Mouse (Mus musculus) forebrain, embryonic 11.5 days (tissue): ENCODE measurements at regions not wholly inside any gene's neighbourhood (a gene's known extent, or its start where the extent isn't known, plus 50 kb on each side); places are given as distances from the start of the nearest gene placed in this dataset.
A peak's percentile ranks its signal among the peaks of the same experiment; 100 is the strongest.
"Not testable (repeated sequence)": the region's sequence is repeated elsewhere in the genome, so short reads cannot be mapped to it uniquely, and the experiment has no call there.

Experiments
- ATAC-seq: fragments of 200-750 bp; cut with Nextera tagmentation; replicated peaks from 2 replicates; pipeline ENCODE4 v1.8.0; 2017; ENCODE audit warnings: moderate TSS enrichment; ENCODE audit not compliant: low FRiP score
- DNase-seq: peaks from one replicate; pipeline ENCODE4 v3.0.0-alpha.2; 2017; ENCODE audit warnings: low spot score
- H3K27ac ChIP-seq: fragments of 300-500 bp; sonication (generic); 2 replicates; pipeline ENCODE4 v1.5.1; 2014; ENCODE audit warnings: low read depth, low read length
- H3K27me3 ChIP-seq: fragments of 300-500 bp; sonication (generic); 2 replicates; pipeline ENCODE4 v1.6.1; 2014; ENCODE audit warnings: mild to moderate bottlenecking, low read length, mixed read lengths; ENCODE audit not compliant: control insufficient read depth, insufficient read depth
- H3K36me3 ChIP-seq: fragments of 300-500 bp; sonication (generic); 2 replicates; pipeline ENCODE4 v1.6.1; 2014; ENCODE audit warnings: mild to moderate bottlenecking, low read length, moderate library complexity, mixed read lengths; ENCODE audit not compliant: control insufficient read depth, insufficient read depth
- H3K4me1 ChIP-seq: fragments of 300-500 bp; sonication (generic); replicated peaks from 2 replicates; pipeline ENCODE4 v1.6.1; 2014; ENCODE audit warnings: low read length, mixed read lengths; ENCODE audit not compliant: control insufficient read depth, insufficient read depth
- H3K4me2 ChIP-seq: fragments of 300-500 bp; sonication (generic); 2 replicates; pipeline ENCODE4 v1.6.1; 2014; ENCODE audit warnings: low read depth, mild to moderate bottlenecking, low read length, moderate library complexity, mixed read lengths; ENCODE audit not compliant: severe bottlenecking
- H3K4me3 ChIP-seq: fragments of 300-500 bp; sonication (generic); 2 replicates; pipeline ENCODE4 v1.5.1; 2014; ENCODE audit warnings: low read depth, low read length
- H3K9ac ChIP-seq: fragments of 300-500 bp; sonication (generic); 2 replicates; pipeline ENCODE4 v1.6.1; 2014; ENCODE audit warnings: low read length
- H3K9me3 ChIP-seq: fragments of 300-500 bp; sonication (generic); 2 replicates; pipeline ENCODE4 v1.6.1; 2016; ENCODE audit warnings: low read length, mixed read lengths; ENCODE audit not compliant: control insufficient read depth
- WGBS: fragments of 180-500 bp; shearing (Covaris S2); extraction: QIAGEN DNeasy Blood & Tissue Kit; methylation state at CpG from one replicate; pipeline ENCODE4 v1.1.7; 2014; 5-methylcytosine and 5-hydroxymethylcytosine counted together

- peak; percentile 57 for DNase-seq
- H3K9me3 ChIP-seq, H3K9ac ChIP-seq, H3K36me3 ChIP-seq, H3K4me1 ChIP-seq, H3K4me2 ChIP-seq, H3K27ac ChIP-seq, ATAC-seq, H3K27me3 ChIP-seq, H3K4me3 ChIP-seq: not testable (repeated sequence)
- WGBS, result 46% methylated on average over 5 of the region's 6 CpGs
Observed at GRCm38 (mm10) chr1:83811162-83811561, 403.2 kb upstream of the Sphkap start.

- WGBS, result 89% methylated on average over 6 of the region's 6 CpGs
- DNase-seq (no peak), ATAC-seq (no peak)
- Histone ChIP-seq H3K4me1 (no peaks in the 10 kb centered on the region), H3K9ac (no peak overlapping the region), H3K36me3 (no peaks in the 10 kb centered on the region), H3K4me2 (no peak overlapping the region), H3K9me3 (no peaks in the 10 kb centered on the region), H3K4me3 (no peak overlapping the region), H3K27me3 (no peaks in the 10 kb centered on the region), H3K27ac (no peak overlapping the region)
Observed at GRCm38 (mm10) chr1:83808432-83808831, 400.4 kb upstream of the Sphkap start.

GRCm38 (mm10) chr1:83803345-83804041, 395.5 kb upstream of the Sphkap start:
- no peak overlapping the region for H3K9ac ChIP-seq
- no peaks in the 10 kb centered on the region for H3K4me1 ChIP-seq
- H3K36me3 ChIP-seq, result no peaks in the 10 kb centered on the region
- H3K27ac ChIP-seq, result no peak overlapping the region
- H3K4me3 ChIP-seq, result no peak overlapping the region
- H3K27me3 ChIP-seq, result no peaks in the 10 kb centered on the region
- no peak for DNase-seq
- no peaks in the 10 kb centered on the region for H3K9me3 ChIP-seq
- WGBS, result 92% methylated on average over 2 of the region's 2 CpGs
- no peak overlapping the region for H3K4me2 ChIP-seq
- no peak for ATAC-seq

- Histone ChIP-seq H3K27me3 (no peaks in the 10 kb centered on the region), H3K4me2 (no peak overlapping the region), H3K36me3 (no peaks in the 10 kb centered on the region), H3K4me3 (no peak overlapping the region), H3K9ac (no peak overlapping the region), H3K4me1 (no peaks in the 10 kb centered on the region), H3K27ac (no peak overlapping the region), H3K9me3 (no peaks in the 10 kb centered on the region)
- DNase-seq (no peak), ATAC-seq (no peak)
Observed at GRCm38 (mm10) chr1:83801759-83802158, 393.8 kb upstream of the Sphkap start.

DNA sequence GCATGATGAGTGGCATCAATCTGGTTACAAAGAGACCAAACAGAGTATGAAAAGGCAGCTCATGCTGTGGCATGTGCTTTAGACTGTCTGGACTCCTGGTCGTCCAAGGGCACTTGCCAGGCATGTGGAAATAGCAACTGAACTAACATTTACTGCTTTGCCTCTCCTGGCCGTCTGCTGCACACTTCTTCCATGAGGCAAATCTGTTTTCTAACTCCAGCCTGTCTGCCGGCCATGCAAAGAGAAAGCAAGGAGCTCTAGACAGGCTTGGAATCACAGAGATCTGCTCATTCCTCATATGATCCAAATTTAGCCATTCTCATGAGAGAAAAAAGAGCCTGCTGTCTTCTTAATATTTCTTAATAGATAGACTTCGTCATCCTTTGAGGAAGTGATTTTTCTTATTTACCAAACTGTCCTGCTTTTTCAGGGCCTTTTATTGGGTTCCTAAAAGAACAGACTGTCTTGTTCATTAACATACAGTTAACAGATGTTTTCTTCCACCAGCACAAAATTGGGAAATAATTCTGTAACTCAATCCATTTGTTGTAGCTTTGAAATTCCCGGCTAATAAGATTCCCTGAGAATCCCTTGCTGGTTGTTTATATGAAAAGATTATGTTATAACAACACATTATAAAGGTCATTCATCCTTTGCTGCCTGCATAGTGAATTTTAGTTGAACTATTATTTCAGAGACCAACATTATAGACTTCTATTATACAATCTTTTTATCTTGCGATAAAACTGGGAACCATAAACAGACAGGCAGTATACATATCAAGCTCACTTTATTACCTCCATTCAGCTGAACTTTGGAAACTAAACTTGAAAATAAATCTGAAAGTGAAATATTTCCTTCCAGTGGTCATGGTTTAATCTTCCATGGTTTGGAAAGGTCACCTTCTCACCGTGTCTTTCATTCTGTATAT, 389.2 kb upstream of the Sphkap start:
- no peaks in the 10 kb centered on the region for H3K36me3 ChIP-seq
- H3K9ac ChIP-seq, result no peak overlapping the region
- DNase-seq (no peak), ATAC-seq (no peak)
- H3K9me3 ChIP-seq, result no peaks in the 10 kb centered on the region
- WGBS, result 77% methylated on average over 7 of the region's 7 CpGs
- H3K4me2 ChIP-seq, result no peak overlapping the region
- no peak overlapping the region for H3K27ac ChIP-seq
- H3K27me3 ChIP-seq, result no peaks in the 10 kb centered on the region
- no peaks in the 10 kb centered on the region for H3K4me1 ChIP-seq
- no peak overlapping the region for H3K4me3 ChIP-seq

DNA sequence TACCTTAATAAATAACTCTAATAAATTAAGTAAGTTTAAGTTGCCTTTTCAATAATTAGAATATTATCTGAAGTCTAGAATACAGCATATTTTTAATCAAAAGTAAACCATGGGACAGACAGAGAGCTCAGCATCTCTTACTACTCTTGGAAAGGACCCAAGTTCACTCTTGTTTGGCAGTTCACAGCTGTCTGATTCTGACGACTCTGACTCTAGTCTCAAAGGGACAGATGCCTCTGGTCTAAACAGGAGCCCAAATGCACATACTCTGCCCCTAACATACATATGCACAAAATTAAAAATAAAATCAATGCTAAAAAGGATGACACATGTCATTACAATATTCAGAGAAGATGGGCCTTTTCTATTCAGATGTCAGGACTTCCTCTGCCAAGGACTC, 369.2 kb upstream of the Sphkap start:
- no peaks in the 10 kb centered on the region for H3K27me3 ChIP-seq
- H3K4me1 ChIP-seq, result no peaks in the 10 kb centered on the region
- H3K27ac ChIP-seq, result no peak overlapping the region
- H3K9ac ChIP-seq, result no peak overlapping the region
- ATAC-seq (no peak), DNase-seq (no peak)
- no peaks in the 10 kb centered on the region for H3K36me3 ChIP-seq
- H3K9me3 ChIP-seq, result no peaks in the 10 kb centered on the region
- no peak overlapping the region for H3K4me3 ChIP-seq
- no peak overlapping the region for H3K4me2 ChIP-seq
- WGBS, result 74% methylated on average over 1 of the region's 1 CpGs

DNA sequence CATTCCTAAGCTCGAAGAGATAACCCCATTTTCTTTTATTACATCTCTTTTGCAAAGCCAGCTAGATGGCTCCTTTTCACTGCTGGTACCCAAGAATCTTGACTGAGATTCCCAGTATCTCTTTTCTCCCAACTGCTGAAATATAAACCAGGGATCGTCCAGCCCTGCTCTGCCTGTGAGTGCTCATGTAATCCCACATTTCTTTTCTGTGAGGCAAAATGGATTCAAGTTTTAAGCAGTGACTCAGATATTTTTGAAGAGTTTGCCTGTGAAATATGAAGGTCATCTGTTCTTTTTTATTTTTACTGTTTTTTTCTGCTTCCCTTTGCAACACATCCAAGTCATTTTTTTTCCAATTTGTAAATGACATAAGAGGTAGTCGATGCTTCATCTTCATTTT, 363.2 kb upstream of the Sphkap start:
- no peak overlapping the region for H3K9ac ChIP-seq
- no peaks in the 10 kb centered on the region for H3K27me3 ChIP-seq
- no peak overlapping the region for H3K4me2 ChIP-seq
- no peak for DNase-seq
- no peak overlapping the region for H3K4me3 ChIP-seq
- no peaks in the 10 kb centered on the region for H3K4me1 ChIP-seq
- ATAC-seq, result no peak
- 83% methylated on average over 3 of the region's 3 CpGs for WGBS
- H3K9me3 ChIP-seq, result no peaks in the 10 kb centered on the region
- H3K36me3 ChIP-seq, result no peaks in the 10 kb centered on the region
- H3K27ac ChIP-seq, result no peak overlapping the region

GRCm38 (mm10) chr1:83761499-83761898, 353.5 kb upstream of the Sphkap start:
- Histone ChIP-seq H3K9ac (no peak overlapping the region), H3K4me1 (0 out of 2 replicates have a peak, but pooled peaks cover 2% of the 10 kb centered on the region), H3K4me2 (no peak overlapping the region), H3K9me3 (no peaks in the 10 kb centered on the region), H3K36me3 (no peaks in the 10 kb centered on the region), H3K4me3 (no peak overlapping the region), H3K27me3 (no peaks in the 10 kb centered on the region), H3K27ac (no peak overlapping the region)
- ATAC-seq, result no peak
- 83% methylated on average over 4 of the region's 4 CpGs for WGBS
- DNase-seq, result no peak
